Mouse (Mus musculus): ENCODE data around the gene Ciapin1. TPM values are rescaled to one million over a fixed set of nuclear protein-coding genes. Genes with fewer than 3 reads are reported as not detected.
"Not testable (repeated sequence)": the region's sequence is repeated elsewhere in the genome, so short reads cannot be mapped to it uniquely, and the experiment has no call there.

Ciapin1 gene
- polyA plus RNA-seq, 1 experiment from 2014 or later: 72.2 TPM

DNA sequence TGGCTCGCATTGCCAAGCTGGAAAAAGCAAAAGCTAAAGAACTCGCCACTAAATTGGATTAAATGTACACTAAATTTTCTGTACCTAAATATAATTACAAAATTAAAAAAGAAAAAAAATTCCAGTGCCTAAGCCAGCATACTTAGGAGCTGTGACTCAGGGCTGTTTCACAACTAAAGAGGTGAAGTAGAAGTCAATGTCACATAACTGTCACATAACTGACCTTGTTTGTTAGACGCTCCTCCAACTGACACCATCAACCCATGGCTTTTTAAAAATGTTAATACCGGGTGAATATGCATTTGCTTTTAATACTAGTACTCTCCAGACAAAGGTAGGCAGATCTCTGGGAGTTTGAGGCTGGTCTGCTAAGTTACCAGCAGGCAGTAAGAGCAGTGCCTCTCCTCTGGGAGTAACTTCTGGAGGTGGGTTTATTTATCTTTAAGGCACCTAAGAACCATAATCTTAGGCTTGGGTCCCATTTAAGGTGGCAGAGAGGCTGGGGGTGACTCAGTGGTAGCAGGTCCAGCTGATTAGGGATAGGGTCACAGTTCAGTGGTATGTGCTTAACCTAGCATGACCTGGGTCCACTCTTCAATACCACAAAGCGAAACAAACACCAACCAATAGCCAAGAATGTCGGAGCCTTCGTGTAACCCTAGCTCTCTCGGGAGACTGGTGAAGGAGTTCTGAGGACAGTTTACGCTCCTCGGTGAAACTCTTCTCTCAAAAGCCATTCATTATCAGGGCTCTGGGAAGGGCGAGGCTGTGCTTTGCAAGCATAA lies 1.5 kb downstream of the Ciapin1 start:
- Histone ChIP-seq H3K4me2 (ENCODE audit: low read depth, low read length) (peak overlapping the region; percentile 65), H3K9ac (ENCODE audit: low read depth, low read length) (peak overlapping the region; percentile 81), H3K27me3 (replicated peaks; ENCODE audit: control insufficient read depth, insufficient read depth, low read length) (no peaks in the 10 kb centered on the region), H3K9me3 (ENCODE audit: control insufficient read depth, low read length) (no peaks in the 10 kb centered on the region), H3K4me3 (ENCODE audit: low read depth, low read length) (peak overlapping the region; percentile 93), H3K36me3 (ENCODE audit: control insufficient read depth, insufficient read depth, low read length) (peaks cover 6% of the 10 kb centered on the region), H3K27ac (replicated peaks; ENCODE audit: low read depth, low read length) (no peak overlapping the region), H3K4me1 (ENCODE audit: control insufficient read depth, insufficient read depth, low read length) (peaks cover 8% of the 10 kb centered on the region)
- no peak for ATAC-seq (ENCODE audit: low read depth)
- WGBS: 50% methylated on average over 11 of the region's 11 CpGs
- no peak for DNase-seq (ENCODE audit: low spot score)

DNA sequence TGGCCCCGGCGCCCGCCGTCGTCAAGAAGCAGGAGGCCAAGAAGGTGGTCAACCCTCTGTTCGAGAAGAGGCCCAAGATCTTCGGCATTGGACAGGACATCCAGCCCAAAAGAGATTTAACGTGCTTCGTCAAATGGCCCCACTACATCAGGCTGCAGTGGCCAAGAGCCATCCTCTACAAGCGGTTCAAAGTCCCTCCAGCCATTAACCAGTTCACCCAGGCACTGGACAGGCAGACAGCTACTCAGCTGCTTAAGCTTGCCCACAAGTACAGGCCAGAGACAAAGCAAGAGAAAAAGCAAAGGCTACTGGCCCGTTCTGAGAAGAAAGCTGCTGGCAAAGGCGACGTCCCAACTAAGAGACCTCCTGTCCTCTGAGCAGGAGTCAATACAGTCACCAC lies 2.4 kb downstream of the Ciapin1 start:
- not testable (repeated sequence) for H3K27ac ChIP-seq (replicated peaks; ENCODE audit: low read depth, low read length); H3K9ac ChIP-seq (ENCODE audit: low read depth, low read length); H3K9me3 ChIP-seq (ENCODE audit: control insufficient read depth, low read length); H3K27me3 ChIP-seq (replicated peaks; ENCODE audit: control insufficient read depth, insufficient read depth, low read length); ATAC-seq (ENCODE audit: low read depth); H3K4me2 ChIP-seq (ENCODE audit: low read depth, low read length); DNase-seq (ENCODE audit: low spot score); H3K4me1 ChIP-seq (ENCODE audit: control insufficient read depth, insufficient read depth, low read length); H3K4me3 ChIP-seq (ENCODE audit: low read depth, low read length)
- peaks cover 13% of the 10 kb centered on the region for H3K36me3 ChIP-seq (ENCODE audit: control insufficient read depth, insufficient read depth, low read length)
- WGBS: 92% methylated on average over 13 of the region's 13 CpGs

DNA sequence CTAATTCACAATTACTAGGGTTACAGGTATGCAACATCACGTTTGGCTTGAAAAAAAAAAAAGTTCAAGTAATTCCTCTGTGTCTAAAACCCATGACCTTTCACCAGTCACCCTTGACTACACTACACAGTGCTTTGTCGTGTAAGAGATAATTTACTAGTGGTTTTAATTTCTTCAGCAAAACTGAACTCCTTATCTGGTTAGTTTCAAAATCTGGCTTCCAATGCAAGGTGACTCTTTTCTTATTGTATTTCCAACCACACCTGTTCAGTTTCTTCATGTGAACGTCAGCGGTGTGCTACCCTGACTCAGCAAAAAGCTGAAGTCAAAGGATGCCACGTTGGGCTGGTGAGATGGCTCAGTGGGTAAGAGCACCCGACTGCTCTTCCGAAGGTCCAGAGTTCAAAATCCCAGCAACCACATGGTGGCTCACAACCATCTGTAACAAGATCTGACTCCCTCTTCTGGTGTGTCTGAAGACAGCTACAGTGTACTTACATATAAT lies 4.2 kb downstream of the Ciapin1 start:
- not testable (repeated sequence) for H3K4me1 ChIP-seq (ENCODE audit: control insufficient read depth, insufficient read depth, low read length); H3K27me3 ChIP-seq (replicated peaks; ENCODE audit: control insufficient read depth, insufficient read depth, low read length); H3K4me3 ChIP-seq (ENCODE audit: low read depth, low read length); H3K27ac ChIP-seq (replicated peaks; ENCODE audit: low read depth, low read length); H3K9ac ChIP-seq (ENCODE audit: low read depth, low read length); DNase-seq (ENCODE audit: low spot score); ATAC-seq (ENCODE audit: low read depth); H3K4me2 ChIP-seq (ENCODE audit: low read depth, low read length); H3K9me3 ChIP-seq (ENCODE audit: control insufficient read depth, low read length)
- 65% methylated on average over 7 of the region's 7 CpGs for WGBS
- peaks cover 30% of the 10 kb centered on the region for H3K36me3 ChIP-seq (ENCODE audit: control insufficient read depth, insufficient read depth, low read length)

DNA sequence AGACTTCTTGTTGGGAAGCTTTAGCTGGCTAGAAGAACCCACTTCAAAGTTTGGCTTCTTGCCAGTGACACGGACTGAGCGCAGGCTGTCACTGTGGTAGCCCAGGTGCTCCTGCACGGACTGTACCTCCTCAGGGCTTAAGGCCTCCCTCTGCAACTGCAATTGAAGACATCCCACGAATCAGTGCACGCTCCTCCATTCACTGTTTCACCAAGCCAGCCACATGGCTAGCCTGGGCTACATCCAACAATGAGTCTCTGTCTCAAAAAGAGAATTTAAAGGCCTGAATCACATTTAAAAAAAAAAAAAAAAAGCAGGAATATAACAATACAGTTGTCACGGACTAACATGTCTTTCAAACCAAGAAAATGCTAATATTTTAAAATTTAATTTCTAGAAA lies 9.9 kb downstream of the Ciapin1 start:
- DNase-seq (ENCODE audit: low spot score): no peak
- peaks cover 67% of the 10 kb centered on the region for H3K36me3 ChIP-seq (ENCODE audit: control insufficient read depth, insufficient read depth, low read length)
- H3K4me3 ChIP-seq (ENCODE audit: low read depth, low read length): no peak overlapping the region
- H3K4me1 ChIP-seq (ENCODE audit: control insufficient read depth, insufficient read depth, low read length): no peaks in the 10 kb centered on the region
- H3K4me2 ChIP-seq (ENCODE audit: low read depth, low read length): no peak overlapping the region
- H3K9ac ChIP-seq (ENCODE audit: low read depth, low read length): no peak overlapping the region
- WGBS: 89% methylated on average over 6 of the region's 6 CpGs
- no peak overlapping the region for H3K27ac ChIP-seq (replicated peaks; ENCODE audit: low read depth, low read length)
- no peaks in the 10 kb centered on the region for H3K27me3 ChIP-seq (replicated peaks; ENCODE audit: control insufficient read depth, insufficient read depth, low read length)
- H3K9me3 ChIP-seq (ENCODE audit: control insufficient read depth, low read length): no peaks in the 10 kb centered on the region
- ATAC-seq (ENCODE audit: low read depth): no peak

DNA sequence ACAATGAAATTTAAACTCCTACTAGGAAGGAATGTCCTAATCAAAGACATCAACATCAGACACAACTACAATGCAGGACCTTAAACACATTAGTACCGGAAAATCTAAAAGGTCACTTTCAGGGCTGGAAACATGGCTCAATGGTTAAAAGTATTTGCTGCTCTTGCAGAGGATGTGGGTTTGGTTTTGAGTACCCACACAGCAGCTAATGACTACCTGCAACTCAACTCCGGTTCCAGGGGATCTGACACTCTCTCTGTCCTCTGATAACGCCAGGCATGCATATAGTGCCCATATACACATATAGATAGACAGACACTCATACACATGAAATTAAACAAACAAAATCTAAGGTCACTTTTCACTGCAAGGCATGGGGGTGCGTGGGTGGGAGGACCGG lies 11.9 kb downstream of the Ciapin1 start:
- Histone ChIP-seq H3K4me2 (ENCODE audit: low read depth, low read length) (no peak overlapping the region), H3K36me3 (ENCODE audit: control insufficient read depth, insufficient read depth, low read length) (peaks cover 78% of the 10 kb centered on the region), H3K27me3 (replicated peaks; ENCODE audit: control insufficient read depth, insufficient read depth, low read length) (no peaks in the 10 kb centered on the region), H3K9ac (ENCODE audit: low read depth, low read length) (no peak overlapping the region), H3K4me1 (ENCODE audit: control insufficient read depth, insufficient read depth, low read length) (no peaks in the 10 kb centered on the region), H3K27ac (replicated peaks; ENCODE audit: low read depth, low read length) (no peak overlapping the region), H3K9me3 (ENCODE audit: control insufficient read depth, low read length) (no peaks in the 10 kb centered on the region), H3K4me3 (ENCODE audit: low read depth, low read length) (no peak overlapping the region)
- ATAC-seq (ENCODE audit: low read depth) (no peak), DNase-seq (ENCODE audit: low spot score) (no peak)
- 93% methylated on average over 5 of the region's 5 CpGs for WGBS

DNA sequence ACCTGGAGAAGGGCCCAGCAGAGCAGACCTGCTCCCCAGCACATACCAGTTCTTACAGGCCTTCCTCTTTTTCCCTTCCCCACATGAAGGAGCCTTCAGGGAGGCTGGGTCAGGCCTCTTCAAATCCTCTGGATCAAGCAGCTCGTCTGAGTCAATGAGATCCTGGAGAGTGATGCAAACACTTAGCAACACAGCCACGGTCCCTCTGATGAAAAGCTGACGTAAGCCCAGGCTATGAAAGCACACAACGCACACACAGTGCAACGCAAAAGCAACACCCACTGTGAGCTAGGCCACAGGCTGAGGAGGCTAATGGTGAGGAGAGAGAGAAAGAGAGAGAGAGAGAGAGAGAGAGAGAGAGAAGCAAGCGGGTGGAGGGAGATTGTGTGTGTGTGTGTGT lies 13.0 kb downstream of the Ciapin1 start:
- 86% methylated on average over 6 of the region's 6 CpGs for WGBS
- Histone ChIP-seq H3K4me1 (ENCODE audit: control insufficient read depth, insufficient read depth, low read length) (no peaks in the 10 kb centered on the region), H3K27me3 (replicated peaks; ENCODE audit: control insufficient read depth, insufficient read depth, low read length) (no peaks in the 10 kb centered on the region), H3K9me3 (ENCODE audit: control insufficient read depth, low read length) (no peaks in the 10 kb centered on the region), H3K9ac (ENCODE audit: low read depth, low read length) (no peak overlapping the region), H3K4me3 (ENCODE audit: low read depth, low read length) (no peak overlapping the region), H3K27ac (replicated peaks; ENCODE audit: low read depth, low read length) (no peak overlapping the region), H3K4me2 (ENCODE audit: low read depth, low read length) (no peak overlapping the region), H3K36me3 (ENCODE audit: control insufficient read depth, insufficient read depth, low read length) (peaks cover 72% of the 10 kb centered on the region)
- no peak for DNase-seq (ENCODE audit: low spot score)
- no peak for ATAC-seq (ENCODE audit: low read depth)

DNA sequence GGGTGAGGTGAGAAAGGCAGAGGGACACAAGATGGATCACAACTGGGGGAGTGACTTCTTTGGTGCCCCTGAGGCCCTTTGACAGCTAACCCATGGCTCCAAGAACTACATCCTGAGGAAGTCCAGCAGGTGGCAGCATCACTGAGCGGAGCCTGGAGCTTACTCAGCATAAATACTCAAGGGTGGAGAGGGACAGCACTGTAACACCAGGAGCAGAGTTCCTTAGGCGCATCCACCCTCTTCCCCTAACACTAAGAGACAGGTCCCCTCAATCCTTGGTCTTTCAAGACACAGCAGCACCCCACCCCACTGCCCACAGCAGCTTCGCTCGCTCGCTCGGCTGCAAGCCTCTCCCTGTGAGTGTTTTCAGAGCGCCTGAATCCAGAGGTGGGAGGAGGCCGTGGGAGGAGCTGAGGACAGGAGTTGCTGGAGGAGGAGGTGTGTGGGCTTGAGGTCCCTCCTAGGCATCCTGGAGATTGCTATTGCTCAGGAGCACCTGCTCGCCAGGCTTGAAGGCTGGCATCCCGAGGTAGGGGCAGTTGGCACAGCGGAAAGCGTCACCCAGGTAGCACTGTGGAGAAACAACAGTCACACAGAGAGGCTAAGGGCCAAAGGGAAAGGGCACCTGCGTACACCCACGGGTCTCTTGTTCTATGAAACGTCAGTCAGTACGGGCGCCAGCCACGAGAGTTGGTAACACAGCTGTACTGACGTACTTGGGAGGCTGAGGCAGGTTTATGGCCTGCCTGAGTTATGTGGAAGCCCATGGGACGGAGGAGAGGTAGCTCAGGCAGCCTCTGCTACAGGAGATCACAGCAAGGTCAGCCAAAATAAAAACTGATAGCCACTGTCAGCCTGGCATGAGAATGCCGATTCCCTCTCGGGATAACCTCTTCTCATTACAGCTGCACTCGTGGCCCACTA lies 15.3 kb downstream of the Ciapin1 start:
- no peak overlapping the region for H3K4me3 ChIP-seq (ENCODE audit: low read depth, low read length)
- DNase-seq (ENCODE audit: low spot score) (peak; percentile 61), ATAC-seq (ENCODE audit: low read depth) (peak; percentile 56)
- no peak overlapping the region for H3K4me2 ChIP-seq (ENCODE audit: low read depth, low read length)
- no peaks in the 10 kb centered on the region for H3K27me3 ChIP-seq (replicated peaks; ENCODE audit: control insufficient read depth, insufficient read depth, low read length)
- H3K27ac ChIP-seq (replicated peaks; ENCODE audit: low read depth, low read length): no peak overlapping the region
- no peak overlapping the region for H3K9ac ChIP-seq (ENCODE audit: low read depth, low read length)
- no peaks in the 10 kb centered on the region for H3K9me3 ChIP-seq (ENCODE audit: control insufficient read depth, low read length)
- H3K4me1 ChIP-seq (ENCODE audit: control insufficient read depth, insufficient read depth, low read length): no peaks in the 10 kb centered on the region
- WGBS: 79% methylated on average over 23 of the region's 23 CpGs
- H3K36me3 ChIP-seq (ENCODE audit: control insufficient read depth, insufficient read depth, low read length): peaks cover 52% of the 10 kb centered on the region

DNA sequence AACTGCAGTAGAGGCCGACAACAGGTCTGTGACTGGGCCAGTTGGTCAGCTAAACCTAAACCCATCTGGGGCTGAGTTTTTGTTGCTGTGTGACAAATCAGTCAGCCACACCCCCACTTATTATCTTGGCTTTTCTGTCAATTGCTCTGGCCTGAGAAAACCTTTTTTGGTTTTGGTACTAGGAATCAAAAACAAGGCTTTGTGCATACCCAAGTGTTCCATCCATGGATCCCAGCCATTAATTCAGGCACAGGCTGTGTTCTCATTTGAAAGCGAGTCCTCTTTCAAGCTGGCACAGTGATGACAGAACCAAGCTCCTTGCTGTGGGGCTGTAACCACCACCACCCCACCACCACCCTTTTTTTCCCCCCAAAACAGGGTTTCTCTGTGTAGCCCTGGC lies 16.8 kb downstream of the Ciapin1 start:
- H3K9me3 ChIP-seq (ENCODE audit: control insufficient read depth, low read length): no peaks in the 10 kb centered on the region
- DNase-seq (ENCODE audit: low spot score): no peak
- WGBS: 94% methylated on average over 2 of the region's 2 CpGs
- H3K4me3 ChIP-seq (ENCODE audit: low read depth, low read length): no peak overlapping the region
- no peak for ATAC-seq (ENCODE audit: low read depth)
- H3K27ac ChIP-seq (replicated peaks; ENCODE audit: low read depth, low read length): no peak overlapping the region
- no peak overlapping the region for H3K4me2 ChIP-seq (ENCODE audit: low read depth, low read length)
- H3K36me3 ChIP-seq (ENCODE audit: control insufficient read depth, insufficient read depth, low read length): peaks cover 50% of the 10 kb centered on the region
- H3K4me1 ChIP-seq (ENCODE audit: control insufficient read depth, insufficient read depth, low read length): no peaks in the 10 kb centered on the region
- no peak overlapping the region for H3K9ac ChIP-seq (ENCODE audit: low read depth, low read length)
- H3K27me3 ChIP-seq (replicated peaks; ENCODE audit: control insufficient read depth, insufficient read depth, low read length): no peaks in the 10 kb centered on the region

Data from embryonic facial prominence, embryonic 14.5 days (tissue).